Comparison of ENCODE assay signal across 11 mouse cellular contexts in the genomic region with DNA sequence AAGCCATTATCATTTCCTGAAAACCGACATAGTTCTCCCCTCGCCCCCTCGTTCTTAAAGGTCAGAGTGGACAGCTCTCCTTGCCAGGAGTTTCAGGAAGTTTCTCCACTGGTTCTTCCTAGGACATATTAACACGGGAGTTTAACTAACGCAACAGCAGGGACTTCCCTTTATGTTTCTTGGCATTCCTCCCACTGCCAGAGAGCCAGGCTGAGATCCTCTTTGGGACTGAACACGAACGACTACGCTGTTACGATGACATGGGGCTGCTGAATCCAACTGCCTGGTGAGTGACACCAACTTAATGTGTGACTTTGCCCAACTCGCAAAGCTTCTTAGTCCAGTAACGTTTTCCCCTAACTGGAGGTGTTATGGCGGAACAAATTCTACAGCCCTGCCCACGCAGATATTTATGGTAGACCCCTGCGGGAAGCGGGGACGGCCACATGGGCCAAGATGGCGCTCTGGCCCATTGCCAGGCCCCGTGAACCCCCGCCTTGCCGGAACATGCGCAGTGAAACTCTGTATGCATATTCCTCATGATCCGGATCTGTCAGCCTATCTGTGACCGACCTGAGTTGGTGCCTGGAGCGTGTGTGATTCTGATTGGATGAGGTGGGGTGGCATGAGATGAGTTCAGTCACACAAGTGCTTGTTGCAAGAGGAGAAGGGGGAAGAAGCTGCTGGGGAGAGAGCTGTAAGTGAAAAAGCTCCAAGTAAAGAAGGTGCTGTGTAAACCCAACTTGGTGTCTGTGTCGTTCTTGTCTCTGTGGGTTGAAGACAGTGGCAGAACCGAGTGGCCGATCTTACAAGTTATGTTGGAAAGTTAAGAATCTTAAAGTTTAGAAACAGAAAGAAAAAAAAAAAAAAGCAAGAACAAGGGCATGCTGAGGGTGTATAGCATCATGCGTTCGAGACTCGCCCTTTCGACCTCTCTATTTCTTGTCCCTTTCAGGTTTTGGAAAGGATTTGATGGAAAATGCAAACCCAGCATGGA. TPM values are rescaled to one million over a fixed set of nuclear protein-coding genes. Genes with fewer than 3 reads are reported as not detected.
DNase-seq lines count a peak whose midpoint lies in the region; ATAC-seq lines count a peak whose summit lies in the region.
"Had no signal": no experiment of that assay in that cellular context is flagged by ENCODE, and none has a peak within 500 bp of the region (broad histone marks: within the 10 kb centered on the region; RNA-seq: fewer than 3 reads in every experiment).

No protein-coding gene starts in this region.

- DNase-seq in cerebellum, adult 11 months = peak; percentile 21
- peak; percentile 32 for DNase-seq in left cerebral cortex, postnatal 4 days
- no peak for DNase-seq in left cerebral cortex, postnatal 36 days (ENCODE audit: low spot score in 2 of 2)
- peak; percentile 95 for DNase-seq in R1 (ENCODE audit: low read depth, low spot score)
- peak; percentile 54 to 62 for DNase-seq in cerebellum, postnatal 14 days
- DNase-seq in embryo, embryonic 10 days (ENCODE audit: low spot score) = no peak
- no peak for DNase-seq in adrenal gland, postnatal 25 days
- DNase-seq: adrenal gland, postnatal 14 days; spleen, adult 18-20 months; thymus, adult 2 months had no signal

- no peak for ATAC-seq in cerebellum, adult (ENCODE audit: insufficient number of reproducible peaks, low FRiP score, low TSS enrichment)

- intact Hi-C loops in left cerebral cortex, postnatal 4 days (cut with DNase I) = no loop called here
- intact Hi-C loops in left cerebral cortex, postnatal 36 days (cut with DNase I) = no loop called here

RNA-seq across cellular contexts. Expression of a gene that starts 12.1 kb away (rescaled TPM):
- under 1 TPM; 0.42 to 0.72 TPM for total RNA-seq in left cerebral cortex, postnatal 4 days (2021)
- total RNA-seq in left cerebral cortex, postnatal 36 days (2021) = under 1 TPM; 0.25 to 0.82 TPM
- not detected in 2 replicates for total RNA-seq in adrenal gland, postnatal 25 days (2021)
- total RNA-seq: adrenal gland, postnatal 14 days had no signal

RNA-seq across cellular contexts. Expression of a gene that starts 49.2 kb away (rescaled TPM):
- total RNA-seq in left cerebral cortex, postnatal 4 days (2021) = 10 to 100 TPM; 57.0 to 58.5 TPM
- 10 to 100 TPM; 43.5 to 52.4 TPM for total RNA-seq in left cerebral cortex, postnatal 36 days (2021)
- total RNA-seq in adrenal gland, postnatal 25 days (2021) = 35.1 and 45.1 TPM in 2 replicates

Comparison
In these comparisons a context has a peak if more than half of its experiments do, and no peak if none do; other contexts are left out.
1. DNase-seq: peak in cerebellum, adult 11 months (single experiment), left cerebral cortex, postnatal 4 days (single experiment), R1 (single experiment) and cerebellum, postnatal 14 days (2 of 2); none in left cerebral cortex, postnatal 36 days (0 of 2), embryo, embryonic 10 days (single experiment) and adrenal gland, postnatal 25 days (single experiment).